Mouse (Mus musculus) forebrain, embryonic 11.5 days (tissue): ENCODE data around the gene Lrp2. TPM values are rescaled to one million over a fixed set of nuclear protein-coding genes. Genes with fewer than 3 reads are reported as not detected.

Source experiments
- ATAC-seq: fragments of 200-750 bp; cut with Nextera tagmentation; replicated peaks from 2 replicates; pipeline ENCODE4 v1.8.0; 2017; ENCODE audit warnings: moderate TSS enrichment; ENCODE audit not compliant: low FRiP score
- DNase-seq: peaks from one replicate; pipeline ENCODE4 v3.0.0-alpha.2; 2017; ENCODE audit warnings: low spot score
- H3K27ac ChIP-seq: fragments of 300-500 bp; sonication (generic); 2 replicates; pipeline ENCODE4 v1.5.1; 2014; ENCODE audit warnings: low read depth, low read length
- H3K27me3 ChIP-seq: fragments of 300-500 bp; sonication (generic); 2 replicates; pipeline ENCODE4 v1.6.1; 2014; ENCODE audit warnings: mild to moderate bottlenecking, low read length, mixed read lengths; ENCODE audit not compliant: control insufficient read depth, insufficient read depth
- H3K36me3 ChIP-seq: fragments of 300-500 bp; sonication (generic); 2 replicates; pipeline ENCODE4 v1.6.1; 2014; ENCODE audit warnings: mild to moderate bottlenecking, low read length, moderate library complexity, mixed read lengths; ENCODE audit not compliant: control insufficient read depth, insufficient read depth
- H3K4me1 ChIP-seq: fragments of 300-500 bp; sonication (generic); replicated peaks from 2 replicates; pipeline ENCODE4 v1.6.1; 2014; ENCODE audit warnings: low read length, mixed read lengths; ENCODE audit not compliant: control insufficient read depth, insufficient read depth
- H3K4me2 ChIP-seq: fragments of 300-500 bp; sonication (generic); 2 replicates; pipeline ENCODE4 v1.6.1; 2014; ENCODE audit warnings: low read depth, mild to moderate bottlenecking, low read length, moderate library complexity, mixed read lengths; ENCODE audit not compliant: severe bottlenecking
- H3K4me3 ChIP-seq: fragments of 300-500 bp; sonication (generic); 2 replicates; pipeline ENCODE4 v1.5.1; 2014; ENCODE audit warnings: low read depth, low read length
- H3K9ac ChIP-seq: fragments of 300-500 bp; sonication (generic); 2 replicates; pipeline ENCODE4 v1.6.1; 2014; ENCODE audit warnings: low read length
- H3K9me3 ChIP-seq: fragments of 300-500 bp; sonication (generic); 2 replicates; pipeline ENCODE4 v1.6.1; 2016; ENCODE audit warnings: low read length, mixed read lengths; ENCODE audit not compliant: control insufficient read depth
- WGBS: fragments of 180-500 bp; shearing (Covaris S2); extraction: QIAGEN DNeasy Blood & Tissue Kit; methylation state at CpG from one replicate; pipeline ENCODE4 v1.1.7; 2014; 5-methylcytosine and 5-hydroxymethylcytosine counted together
- polyA plus RNA-seq: library from polyadenylated mRNA; unstranded; fragments of >200 nt; fragmentation: Nextera tagmentation; extraction: Ambion mirVana; gene quantifications from 2 replicates; pipeline ENCODE4 v1.2.1, GENCODE M21; 2014

Lrp2 gene
- polyA plus RNA-seq, 1 experiment from 2014 or later: 3.1 TPM

- Histone ChIP-seq H3K4me2 (no peak overlapping the region), H3K4me1 (no peaks in the 10 kb centered on the region), H3K4me3 (no peak overlapping the region), H3K27ac (no peak overlapping the region), H3K9me3 (no peaks in the 10 kb centered on the region), H3K9ac (no peak overlapping the region), H3K36me3 (no peaks in the 10 kb centered on the region), H3K27me3 (no peaks in the 10 kb centered on the region)
- DNase-seq: no peak
- ATAC-seq: no peak
- WGBS: 90% methylated on average over 2 of the region's 2 CpGs
These were observed 209.1 kb downstream of the Lrp2 start for GRCm38 (mm10) chr2:69376780-69377179.

Other genes with a start within 250 kb of the Lrp2 start
- gene Abcb11, start 243.4 kb downstream of the Lrp2 start, polyA plus RNA-seq: not detected in 2 replicates
- gene Dhrs9, start 205.6 kb downstream of the Lrp2 start, polyA plus RNA-seq: not detected in 2 replicates
- 11.0 and 18.8 TPM in 2 replicates for gene Bbs5, start 61.1 kb upstream of the Lrp2 start, polyA plus RNA-seq
- 0.13 and 0.15 TPM in 2 replicates for gene Klhl41, start 84.1 kb upstream of the Lrp2 start, polyA plus RNA-seq
- 22.3 and 22.7 TPM in 2 replicates for gene Fastkd1, start 127.5 kb upstream of the Lrp2 start, polyA plus RNA-seq
- 135 and 146 TPM in 2 replicates for gene Ppig, start 136.5 kb upstream of the Lrp2 start, polyA plus RNA-seq
- 4.2 and 4.8 TPM in 2 replicates for gene Ccdc173, start 203.5 kb upstream of the Lrp2 start, polyA plus RNA-seq
- 34.5 and 39.1 TPM in 2 replicates for gene Phospho2, start 203.6 kb upstream of the Lrp2 start, polyA plus RNA-seq
- 36.3 and 36.7 TPM in 2 replicates for gene Klhl23, start 235.9 kb upstream of the Lrp2 start, polyA plus RNA-seq